Mouse (Mus musculus) hindbrain, embryonic 14.5 days (tissue): ENCODE measurements around the gene Rsu1. TPM values are rescaled to one million over a fixed set of nuclear protein-coding genes. Genes with fewer than 3 reads are reported as not detected.

Experiments used
- ATAC-seq: fragments of 200-750 bp; cut with Nextera tagmentation; 2 replicates; pipeline ENCODE4 v1.8.0; 2017; ENCODE audit warnings: moderate number of reproducible peaks, mild to moderate bottlenecking, moderate TSS enrichment, moderate library complexity; ENCODE audit not compliant: low FRiP score
- DNase-seq: peaks from one replicate; pipeline ENCODE4 v3.0.0-alpha.2; 2015; ENCODE audit warnings: low spot score
- H3K27ac ChIP-seq: fragments of 300-500 bp; sonication (generic); 2 replicates; pipeline ENCODE4 v1.5.1; 2014; ENCODE audit warnings: mild to moderate bottlenecking, moderate library complexity
- H3K27me3 ChIP-seq: fragments of 300-500 bp; sonication (generic); 2 replicates; pipeline ENCODE4 v1.6.1; 2014; ENCODE audit warnings: mild to moderate bottlenecking, low read length, mixed read lengths; ENCODE audit not compliant: control insufficient read depth, insufficient read depth
- H3K36me3 ChIP-seq: fragments of 300-500 bp; sonication (generic); replicated peaks from 2 replicates; pipeline ENCODE4 v1.6.1; 2014; ENCODE audit not compliant: control insufficient read depth, insufficient read depth
- H3K4me1 ChIP-seq: fragments of 300-500 bp; sonication (generic); replicated peaks from 2 replicates; pipeline ENCODE4 v1.6.1; 2014; ENCODE audit warnings: antibody characterized with exemption, low read length, mixed read lengths; ENCODE audit not compliant: control insufficient read depth, insufficient read depth
- H3K4me2 ChIP-seq: fragments of 300-500 bp; sonication (generic); replicated peaks from 2 replicates; pipeline ENCODE4 v1.6.1; 2014; ENCODE audit warnings: mild to moderate bottlenecking, moderate library complexity
- H3K4me3 ChIP-seq: fragments of 300-500 bp; sonication (generic); replicated peaks from 2 replicates; pipeline ENCODE4 v1.5.1; 2014; ENCODE audit warnings: mild to moderate bottlenecking, low read length
- H3K9ac ChIP-seq: fragments of 300-500 bp; sonication (generic); 2 replicates; pipeline ENCODE4 v1.6.1; 2014
- H3K9me3 ChIP-seq: fragments of 300-500 bp; sonication (generic); 2 replicates; pipeline ENCODE4 v1.6.1; 2016; ENCODE audit warnings: low read length; ENCODE audit not compliant: control insufficient read depth
- WGBS: fragments of 180-500 bp; shearing (Covaris S2); extraction: QIAGEN DNeasy Blood & Tissue Kit; methylation state at CpG from one replicate; pipeline ENCODE4 v1.1.7; 2014; 5-methylcytosine and 5-hydroxymethylcytosine counted together
- polyA plus RNA-seq: library from polyadenylated mRNA; unstranded; fragments of >200 nt; fragmentation: Nextera tagmentation; extraction: Ambion mirVana; gene quantifications from 2 replicates; pipeline ENCODE4 v1.2.1, GENCODE M21; 2014

The Rsu1 gene
- polyA plus RNA-seq, 1 experiment from 2014 or later, result 75.7 TPM

DNA sequence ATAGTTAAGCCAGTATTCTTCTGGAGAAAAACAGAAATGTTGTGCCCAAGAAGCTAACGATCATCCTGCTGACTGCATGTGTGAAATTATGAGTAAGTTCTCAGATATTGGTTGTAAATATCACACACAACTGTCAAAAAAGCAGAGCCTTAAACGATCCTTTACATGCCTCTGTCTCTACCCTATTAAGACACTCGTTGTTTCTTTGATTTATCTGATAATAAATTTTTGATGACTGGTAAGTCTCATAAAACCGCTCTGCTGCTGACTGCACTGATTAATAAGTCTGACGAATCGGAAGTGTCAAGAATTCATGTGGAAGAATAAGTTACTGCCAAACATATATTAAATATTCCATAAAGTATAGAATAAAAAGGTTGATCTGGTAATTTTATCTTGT lies 126.0 kb downstream of the Rsu1 start:
- Histone ChIP-seq H3K9me3 (no peaks in the 10 kb centered on the region), H3K4me2 (no peak overlapping the region), H3K36me3 (no peaks in the 10 kb centered on the region), H3K27ac (no peak overlapping the region), H3K9ac (no peak overlapping the region), H3K4me1 (no peaks in the 10 kb centered on the region), H3K27me3 (no peaks in the 10 kb centered on the region), H3K4me3 (no peak overlapping the region)
- ATAC-seq (no peak), DNase-seq (no peak)
- 79% methylated on average over 6 of the region's 6 CpGs for WGBS

DNA sequence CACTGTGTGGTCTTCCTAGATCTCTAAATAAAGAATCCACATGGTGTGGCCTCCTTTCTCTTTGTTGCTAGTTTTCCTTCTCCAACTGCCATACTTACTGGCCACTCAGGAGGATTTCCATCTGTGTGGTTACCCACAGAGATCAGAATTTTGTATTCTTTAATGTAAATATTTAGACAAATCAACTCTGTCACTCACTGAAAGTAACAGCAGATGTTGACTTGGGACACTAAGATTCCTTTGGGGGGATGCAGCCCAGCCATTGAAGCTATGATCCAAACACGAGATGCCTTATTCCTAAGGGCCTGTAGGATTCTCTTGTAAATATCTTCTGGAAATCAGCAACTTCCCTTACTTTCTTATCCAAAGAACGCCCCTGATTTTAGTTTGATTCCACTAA lies 136.3 kb downstream of the Rsu1 start:
- no peak for ATAC-seq

DNA sequence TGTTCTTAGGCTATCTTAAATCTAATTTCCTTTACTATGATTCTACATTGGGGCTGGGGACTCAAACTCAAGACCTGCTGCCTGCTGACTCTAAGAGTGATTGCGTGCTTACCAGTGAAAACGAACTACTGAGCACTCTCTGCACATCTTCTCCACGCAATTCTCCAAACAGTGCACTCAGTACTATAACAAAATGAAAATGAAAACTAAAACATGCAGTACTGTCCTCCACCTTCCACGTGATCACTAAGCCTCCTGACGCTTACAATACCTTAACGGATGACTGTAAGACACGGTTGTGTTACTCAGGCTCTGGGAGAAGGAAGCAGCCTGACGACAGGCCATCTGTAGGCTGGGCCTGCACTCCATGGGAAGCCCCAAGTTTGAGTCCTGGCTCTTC lies 138.4 kb downstream of the Rsu1 start:
- peaks cover 15% of the 10 kb centered on the region for H3K4me1 ChIP-seq
- no peak for ATAC-seq
- H3K27ac ChIP-seq, result no peak overlapping the region
- H3K4me3 ChIP-seq, result no peak overlapping the region
- H3K4me2 ChIP-seq, result no peak overlapping the region
- no peaks in the 10 kb centered on the region for H3K9me3 ChIP-seq
- no peaks in the 10 kb centered on the region for H3K36me3 ChIP-seq
- WGBS, result 87% methylated on average over 8 of the region's 8 CpGs
- H3K27me3 ChIP-seq, result no peaks in the 10 kb centered on the region
- no peak for DNase-seq
- H3K9ac ChIP-seq, result no peak overlapping the region

More for the DNA sequence above, 136.3 kb downstream of the Rsu1 start:
- Histone ChIP-seq H3K27me3 (no peaks in the 10 kb centered on the region), H3K4me1 (peaks cover 6% of the 10 kb centered on the region; the same call in 1 of the 2 replicates), H3K9ac (no peak overlapping the region), H3K9me3 (no peaks in the 10 kb centered on the region), H3K36me3 (no peaks in the 10 kb centered on the region), H3K4me3 (no peak overlapping the region), H3K27ac (no peak overlapping the region), H3K4me2 (no peak overlapping the region)
- DNase-seq, result no peak
- WGBS, result 85% methylated on average over 2 of the region's 2 CpGs

DNA sequence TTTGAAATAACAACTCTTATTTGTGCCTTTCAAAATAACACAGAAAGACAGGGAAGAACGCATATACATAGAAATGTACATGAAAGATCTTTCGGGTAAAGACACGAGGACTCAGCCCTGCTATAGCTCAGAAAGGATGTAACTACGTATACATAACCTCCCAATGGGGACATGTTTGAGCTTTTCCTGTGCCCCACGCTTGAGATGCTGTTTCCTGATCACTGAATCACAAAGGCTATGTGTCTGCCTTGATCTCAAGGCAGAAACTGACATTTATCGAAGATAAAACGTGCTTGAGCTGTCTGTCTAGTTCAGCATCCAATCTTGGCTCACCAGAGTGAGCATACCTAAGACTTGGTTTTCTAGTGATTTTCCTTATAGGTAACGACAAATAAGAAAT lies 138.8 kb downstream of the Rsu1 start:
- Histone ChIP-seq H3K4me3 (no peak overlapping the region), H3K4me1 (peaks cover 15% of the 10 kb centered on the region), H3K27me3 (no peaks in the 10 kb centered on the region), H3K36me3 (no peaks in the 10 kb centered on the region), H3K27ac (no peak overlapping the region), H3K9me3 (no peaks in the 10 kb centered on the region), H3K4me2 (no peak overlapping the region), H3K9ac (no peak overlapping the region)
- no peak for DNase-seq
- WGBS, result 86% methylated on average over 8 of the region's 8 CpGs
- ATAC-seq, result no peak

DNA sequence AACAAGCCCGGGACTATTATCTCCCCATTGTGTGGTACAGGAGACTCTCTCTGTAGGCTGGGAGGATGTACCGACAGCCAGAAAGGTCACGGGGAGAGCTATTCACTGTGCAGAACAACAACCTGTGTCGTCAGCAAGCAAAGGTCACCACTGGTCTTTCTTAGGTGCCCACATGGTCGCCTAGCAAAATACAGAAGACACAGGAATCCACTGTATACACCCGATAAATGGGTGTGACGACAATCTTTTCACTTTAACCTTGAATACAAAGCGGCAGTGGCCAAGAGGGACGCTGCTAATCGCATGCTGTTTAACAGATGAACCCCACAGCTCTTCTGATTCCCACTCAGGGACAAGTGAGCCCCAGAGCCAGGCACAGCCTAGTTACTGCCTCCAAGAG lies 141.4 kb downstream of the Rsu1 start:
- no peaks in the 10 kb centered on the region for H3K27me3 ChIP-seq
- WGBS, result 13% methylated on average over 10 of the region's 10 CpGs
- no peaks in the 10 kb centered on the region for H3K36me3 ChIP-seq
- ATAC-seq (peak; percentile 73; the same call in 1 of the 2 replicates), DNase-seq (no peak)
- H3K4me3 ChIP-seq, result peak overlapping the region; percentile 19; the same call in 1 of the 2 replicates
- H3K4me2 ChIP-seq, result peak overlapping the region; percentile 54
- H3K9me3 ChIP-seq, result no peaks in the 10 kb centered on the region
- H3K27ac ChIP-seq, result no peak overlapping the region
- peak overlapping the region; percentile 50 for H3K9ac ChIP-seq
- H3K4me1 ChIP-seq, result peaks cover 15% of the 10 kb centered on the region

DNA sequence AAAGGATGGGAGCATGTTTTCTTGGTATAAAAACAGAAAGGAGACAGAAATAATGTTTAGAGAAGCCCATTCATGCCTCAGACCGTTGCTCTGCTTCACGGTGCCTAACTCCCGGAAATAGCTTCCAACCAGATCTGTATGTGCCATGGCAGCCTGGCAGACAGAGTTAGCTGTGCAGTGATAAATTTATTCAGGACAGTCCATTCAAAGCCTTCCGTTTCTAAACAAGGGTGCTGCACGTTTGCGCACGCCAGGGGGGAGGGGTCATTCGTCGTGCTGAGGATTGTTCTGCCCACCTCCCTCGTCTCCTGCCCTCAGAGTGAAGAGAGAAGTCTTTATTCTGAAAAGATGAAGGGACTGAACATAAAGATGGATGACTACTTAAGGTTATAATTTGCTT lies 141.9 kb downstream of the Rsu1 start:
- Histone ChIP-seq H3K4me1 (peaks cover 15% of the 10 kb centered on the region), H3K27ac (no peak overlapping the region), H3K4me2 (peak overlapping the region; percentile 54), H3K27me3 (no peaks in the 10 kb centered on the region), H3K9ac (peak overlapping the region; percentile 50), H3K36me3 (no peaks in the 10 kb centered on the region), H3K9me3 (no peaks in the 10 kb centered on the region), H3K4me3 (peak overlapping the region; percentile 19)
- WGBS, result 16% methylated on average over 10 of the region's 10 CpGs
- ATAC-seq, result peak; percentile 59; the same call in 1 of the 2 replicates
- DNase-seq, result peak; percentile 54

DNA sequence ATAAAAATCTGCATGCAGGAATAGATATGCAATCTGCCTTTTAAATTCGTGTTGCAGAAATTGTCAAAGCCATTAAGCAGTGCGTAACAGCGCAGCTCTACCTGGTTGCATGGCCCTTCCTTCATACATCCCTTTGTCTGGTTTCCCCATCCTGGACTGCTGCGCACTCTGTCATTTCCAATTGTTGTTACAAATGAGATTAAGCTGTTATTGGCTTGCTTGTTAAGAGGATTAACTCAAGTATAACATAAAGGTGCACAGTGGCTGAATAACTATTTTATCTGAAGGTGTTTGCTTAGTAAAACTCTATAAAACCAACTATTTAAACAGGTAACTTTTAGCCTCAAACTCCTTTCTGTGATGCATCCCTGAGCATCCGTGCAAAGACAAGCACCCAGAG lies 150.8 kb downstream of the Rsu1 start:
- ATAC-seq, result no peak
- Histone ChIP-seq H3K9me3 (no peaks in the 10 kb centered on the region), H3K27ac (no peak overlapping the region), H3K27me3 (no peaks in the 10 kb centered on the region), H3K9ac (no peak overlapping the region), H3K4me2 (no peak overlapping the region), H3K4me3 (no peak overlapping the region), H3K4me1 (no peaks in the 10 kb centered on the region), H3K36me3 (no peaks in the 10 kb centered on the region)
- WGBS, result 86% methylated on average over 5 of the region's 5 CpGs
- no peak for DNase-seq

DNA sequence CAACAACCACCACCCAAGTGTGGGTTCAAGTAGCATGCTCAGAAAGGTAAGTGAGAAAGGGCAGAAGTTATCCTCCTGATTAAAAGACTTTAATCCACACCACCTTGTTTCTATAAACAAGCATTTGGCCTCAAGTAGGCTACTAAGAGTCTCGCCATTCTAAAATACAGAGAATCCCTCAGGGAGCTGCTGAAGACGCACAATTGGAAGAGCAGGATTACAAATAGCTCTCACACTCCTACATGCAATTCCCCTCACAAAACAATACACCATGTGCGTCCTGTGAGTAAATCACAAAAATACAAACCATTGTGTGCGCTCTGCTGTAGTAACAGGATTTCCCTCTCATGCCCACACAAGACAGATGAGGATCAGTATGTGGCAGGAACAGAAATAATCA lies 153.3 kb downstream of the Rsu1 start:
- Histone ChIP-seq H3K27ac (no peak overlapping the region), H3K9ac (no peak overlapping the region), H3K4me2 (no peak overlapping the region), H3K27me3 (no peaks in the 10 kb centered on the region), H3K36me3 (no peaks in the 10 kb centered on the region), H3K4me1 (no peaks in the 10 kb centered on the region), H3K9me3 (no peaks in the 10 kb centered on the region), H3K4me3 (no peak overlapping the region)
- no peak for DNase-seq
- 65% methylated on average over 4 of the region's 4 CpGs for WGBS
- ATAC-seq, result no peak

DNA sequence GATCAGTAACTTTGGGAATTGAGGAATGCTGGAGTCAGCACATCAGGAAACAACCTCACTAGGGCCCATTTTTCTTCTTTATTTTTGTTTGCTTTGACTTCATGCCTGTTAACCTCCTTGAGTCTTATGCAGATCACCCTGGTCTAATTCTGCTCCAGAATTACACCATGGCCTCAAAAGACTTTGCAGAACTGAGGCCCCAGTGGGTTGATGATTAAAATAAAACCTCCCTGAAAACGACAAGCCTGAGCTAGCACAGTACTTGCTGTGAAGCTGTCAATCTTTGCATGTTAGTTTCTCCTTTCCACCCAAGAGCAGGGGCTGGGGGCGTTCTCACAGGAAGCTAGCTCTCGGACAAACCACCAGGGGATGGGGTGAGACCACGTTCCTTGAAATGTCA lies 164.7 kb downstream of the Rsu1 start:
- Histone ChIP-seq H3K9ac (no peak overlapping the region), H3K4me2 (no peak overlapping the region), H3K36me3 (no peaks in the 10 kb centered on the region), H3K27ac (no peak overlapping the region), H3K4me1 (no peaks in the 10 kb centered on the region), H3K9me3 (no peaks in the 10 kb centered on the region), H3K27me3 (no peaks in the 10 kb centered on the region), H3K4me3 (no peak overlapping the region)
- DNase-seq, result no peak
- WGBS, result 16% methylated on average over 4 of the region's 4 CpGs
- no peak for ATAC-seq

DNA sequence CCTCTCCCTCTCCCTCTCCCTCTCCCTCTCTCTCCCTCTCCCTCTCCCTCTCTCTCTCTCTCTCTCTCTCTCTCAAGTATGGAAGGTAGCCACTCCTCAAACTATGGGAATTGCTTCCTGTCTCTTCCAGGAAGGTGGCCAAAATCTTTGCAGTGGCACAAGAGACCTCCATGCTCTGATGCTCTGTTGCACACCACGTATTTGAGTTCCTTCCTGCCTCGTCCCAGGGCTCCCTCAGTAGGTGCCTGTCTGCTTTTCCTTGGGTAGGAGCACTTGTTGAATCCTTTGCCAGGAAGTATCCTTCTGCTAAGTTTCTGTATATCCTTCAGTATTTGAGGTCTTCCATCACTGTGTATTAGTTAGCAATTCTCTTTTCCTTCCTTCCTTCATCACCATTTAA lies 166.8 kb downstream of the Rsu1 start:
- Histone ChIP-seq H3K27ac (no peak overlapping the region), H3K9me3 (no peaks in the 10 kb centered on the region), H3K27me3 (no peaks in the 10 kb centered on the region), H3K4me2 (no peak overlapping the region), H3K4me3 (no peak overlapping the region), H3K36me3 (no peaks in the 10 kb centered on the region), H3K4me1 (no peaks in the 10 kb centered on the region), H3K9ac (no peak overlapping the region)
- ATAC-seq (no peak), DNase-seq (no peak)
- WGBS, result 41% methylated on average over 2 of the region's 2 CpGs
